Mouse (Mus musculus) embryonic facial prominence, embryonic 13.5 days (tissue): ENCODE data around the gene Ctbp1. TPM values are rescaled to one million over a fixed set of nuclear protein-coding genes. Genes with fewer than 3 reads are reported as not detected.

Experiments used
- ATAC-seq: fragments of 200-750 bp; cut with Nextera tagmentation; 2 replicates; pipeline ENCODE4 v1.8.0; 2017; ENCODE audit warnings: low read depth; ENCODE audit not compliant: insufficient number of reproducible peaks, insufficient read depth, low FRiP score, low TSS enrichment
- H3K27ac ChIP-seq: fragments of 300-500 bp; sonication (generic); 2 replicates; pipeline ENCODE4 v1.5.1; 2015; ENCODE audit warnings: moderate library complexity, mild to moderate bottlenecking, inconsistent platforms
- H3K27me3 ChIP-seq: fragments of 300-500 bp; sonication (generic); 2 replicates; pipeline ENCODE4 v1.6.1; 2015; ENCODE audit warnings: mild to moderate bottlenecking, inconsistent platforms
- H3K36me3 ChIP-seq: fragments of 300-500 bp; sonication (generic); 2 replicates; pipeline ENCODE4 v1.6.1; 2015; ENCODE audit warnings: mild to moderate bottlenecking, inconsistent platforms
- H3K4me1 ChIP-seq: fragments of 300-500 bp; sonication (generic); 2 replicates; pipeline ENCODE4 v1.6.1; 2015; ENCODE audit warnings: inconsistent platforms
- H3K4me2 ChIP-seq: fragments of 300-500 bp; sonication (generic); 2 replicates; pipeline ENCODE4 v1.6.1; 2015; ENCODE audit warnings: moderate library complexity, mild to moderate bottlenecking, inconsistent platforms
- H3K4me3 ChIP-seq: fragments of 300-500 bp; sonication (generic); 2 replicates; pipeline ENCODE4 v1.5.1; 2015; ENCODE audit warnings: mild to moderate bottlenecking, inconsistent platforms
- H3K9ac ChIP-seq: fragments of 300-500 bp; sonication (generic); 2 replicates; pipeline ENCODE4 v1.6.1; 2015; ENCODE audit warnings: mild to moderate bottlenecking, inconsistent platforms
- H3K9me3 ChIP-seq: fragments of 300-500 bp; sonication (generic); 2 replicates; pipeline ENCODE4 v1.6.1; 2016; ENCODE audit warnings: inconsistent platforms
- WGBS: fragments of 180-500 bp; shearing (Covaris S2); methylation state at CpG from one replicate; pipeline ENCODE4 v1.1.7; 2015; ENCODE audit warnings: mixed read lengths; 5-methylcytosine and 5-hydroxymethylcytosine counted together
- polyA plus RNA-seq: library from polyadenylated mRNA; unstranded; fragments of >200 nt; fragmentation: Nextera tagmentation; extraction: Ambion mirVana; gene quantifications from 2 replicates; pipeline ENCODE4 v1.2.1, GENCODE M21; 2015

Gene Ctbp1
- polyA plus RNA-seq, 1 experiment from 2014 or later: 326 TPM

DNA sequence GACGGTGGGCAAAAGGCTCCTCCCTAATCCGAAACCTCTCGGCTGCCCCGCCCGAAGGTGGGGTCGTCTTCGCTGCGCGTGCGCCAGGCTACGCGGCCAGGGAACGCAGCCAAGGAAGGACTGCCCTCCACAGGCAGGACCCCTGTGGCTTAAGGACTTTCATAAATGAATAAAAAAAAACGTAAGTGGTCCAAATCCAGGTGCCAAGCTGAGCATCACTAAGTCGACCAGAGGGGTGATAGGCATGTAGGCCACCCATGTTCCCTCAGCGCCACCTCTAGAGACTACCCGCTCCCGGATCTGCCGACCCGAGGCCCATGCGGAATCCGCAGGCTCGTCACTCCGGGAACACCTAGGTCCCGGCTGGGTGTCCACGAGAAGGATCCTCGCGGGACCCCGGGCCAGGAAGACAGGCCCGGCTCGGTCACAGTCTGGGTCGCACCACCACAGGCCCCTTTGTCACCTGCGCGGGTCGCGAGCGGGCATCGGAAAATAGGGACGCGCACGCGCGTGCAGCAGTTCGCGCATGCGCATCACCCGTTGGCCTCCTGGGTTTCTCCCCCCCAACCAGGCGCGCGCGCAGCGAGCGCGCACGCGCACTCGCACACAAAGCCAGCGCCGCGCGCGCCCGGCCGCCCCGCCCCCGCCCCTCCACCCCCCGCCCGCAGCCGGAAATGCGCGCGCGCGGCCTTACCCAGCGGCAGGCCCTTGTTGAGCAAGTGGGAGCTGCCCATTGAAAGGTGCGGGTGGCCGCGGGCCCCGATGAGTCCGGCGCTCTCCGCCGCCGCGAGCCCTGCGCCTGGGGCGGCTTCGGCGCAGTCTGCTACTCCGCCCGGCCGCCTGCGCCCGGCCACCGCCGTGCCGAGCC lies 475 bp downstream of the Ctbp1 start:
- peak overlapping the region; percentile 80 for H3K4me3 ChIP-seq
- H3K9ac ChIP-seq: peak overlapping the region; percentile 94
- H3K9me3 ChIP-seq: no peaks in the 10 kb centered on the region
- peak; percentile 50 for ATAC-seq
- 0% methylated on average over 64 of the region's 97 CpGs for WGBS
- H3K36me3 ChIP-seq: peaks cover 22% of the 10 kb centered on the region
- peak overlapping the region; percentile 96 for H3K27ac ChIP-seq
- no peaks in the 10 kb centered on the region for H3K27me3 ChIP-seq
- H3K4me1 ChIP-seq: peaks cover 35% of the 10 kb centered on the region
- H3K4me2 ChIP-seq: peak overlapping the region; percentile 91

DNA sequence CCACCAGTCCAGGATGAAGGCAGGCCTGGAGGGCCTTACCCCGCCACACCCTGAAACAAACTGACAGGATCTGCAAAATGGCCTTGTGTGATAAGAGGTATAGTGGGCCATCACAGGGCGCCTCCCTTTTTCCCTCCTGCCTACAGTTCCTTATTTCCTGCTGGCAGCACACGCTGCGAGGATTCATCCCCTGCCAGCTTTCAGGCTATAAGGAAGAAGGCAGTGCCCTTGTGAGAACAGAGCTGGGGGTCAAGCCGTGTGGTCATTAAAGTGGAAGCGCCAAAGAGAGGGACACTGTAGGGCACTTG lies 1.1 kb downstream of the Ctbp1 start:
- ATAC-seq: 0 out of 2 replicates have a peak, but pooled peaks have one; percentile 0
- Histone ChIP-seq H3K4me1 (peaks cover 35% of the 10 kb centered on the region), H3K4me3 (peak overlapping the region; percentile 80), H3K27me3 (no peaks in the 10 kb centered on the region), H3K9ac (peak overlapping the region; percentile 94), H3K36me3 (peaks cover 28% of the 10 kb centered on the region), H3K9me3 (no peaks in the 10 kb centered on the region), H3K4me2 (peak overlapping the region; percentile 91), H3K27ac (peak overlapping the region; percentile 96; the same call in 1 of the 2 replicates)
- 12% methylated on average over 6 of the region's 6 CpGs for WGBS

DNA sequence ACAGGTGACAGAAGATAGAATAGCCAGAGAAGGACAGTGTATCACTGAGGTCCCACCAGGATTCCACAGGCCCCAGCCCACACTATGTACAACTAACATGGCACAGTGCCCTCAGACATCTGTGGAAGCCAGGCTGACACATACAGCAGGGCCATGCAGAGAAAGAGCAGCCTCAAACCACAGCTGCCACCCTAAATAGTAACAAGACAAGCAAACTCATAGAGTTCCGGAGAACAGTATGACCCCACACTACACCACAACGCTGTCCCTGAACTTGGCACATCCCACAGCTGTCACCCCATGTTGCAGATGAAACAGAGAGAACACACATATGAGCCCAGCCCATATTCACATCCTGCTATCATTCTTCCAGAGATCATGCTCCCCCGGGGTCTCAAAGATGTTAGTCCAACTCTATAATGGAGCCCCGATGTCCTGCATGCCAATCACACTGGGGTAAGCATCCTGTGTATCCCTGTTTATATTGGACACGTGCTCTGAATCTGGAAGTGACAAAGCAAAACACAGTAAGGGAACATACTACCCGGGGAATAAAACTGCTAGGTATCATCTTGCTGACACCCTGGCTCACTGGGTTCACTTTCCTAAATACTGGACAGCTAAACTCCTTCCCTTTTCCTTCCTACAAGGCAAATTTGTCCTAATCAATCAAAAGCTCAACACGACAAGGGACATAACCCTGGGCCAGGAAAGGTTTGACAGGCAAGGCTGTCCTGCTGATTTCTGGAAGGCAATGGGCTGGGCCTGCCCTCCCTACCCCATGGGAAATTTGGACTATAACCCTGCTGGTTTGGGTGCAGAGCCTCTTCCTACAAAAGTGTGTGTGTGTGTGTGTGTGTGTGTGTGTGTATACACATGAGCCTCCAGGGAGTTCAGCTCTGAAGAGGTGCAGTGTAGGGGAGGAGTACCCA lies 1.7 kb downstream of the Ctbp1 start:
- peak overlapping the region; percentile 94 for H3K9ac ChIP-seq
- peaks cover 35% of the 10 kb centered on the region for H3K4me1 ChIP-seq
- no peak for ATAC-seq
- WGBS: 80% methylated on average over 7 of the region's 7 CpGs
- no peaks in the 10 kb centered on the region for H3K27me3 ChIP-seq
- H3K4me2 ChIP-seq: peak overlapping the region; percentile 91
- 0 out of 2 replicates have a peak overlapping the region, but pooled peaks have one; percentile 96 for H3K27ac ChIP-seq
- H3K36me3 ChIP-seq: peaks cover 34% of the 10 kb centered on the region
- peak overlapping the region; percentile 80 for H3K4me3 ChIP-seq
- H3K9me3 ChIP-seq: no peaks in the 10 kb centered on the region

DNA sequence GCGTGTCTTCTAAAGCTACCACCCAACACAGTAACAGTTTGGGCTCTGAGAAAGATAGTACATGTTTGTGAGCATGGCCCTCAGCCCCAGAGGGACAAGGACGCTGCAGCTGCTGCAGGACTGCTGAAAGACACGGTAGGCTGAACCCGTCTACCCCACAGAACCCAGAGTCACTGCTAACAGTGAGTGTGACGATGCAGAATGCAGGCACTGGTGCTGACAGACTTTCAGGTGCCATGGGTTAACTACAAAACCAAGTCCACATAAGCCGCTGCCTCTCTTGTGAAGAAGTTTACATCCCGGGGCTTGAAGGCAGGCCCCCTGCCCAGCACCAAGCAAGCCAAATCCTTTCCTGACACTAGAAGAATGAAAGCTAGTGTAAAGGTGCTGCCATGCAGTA lies 2.6 kb downstream of the Ctbp1 start:
- Histone ChIP-seq H3K27ac (no peak overlapping the region), H3K27me3 (no peaks in the 10 kb centered on the region), H3K9ac (peak overlapping the region; percentile 17; the same call in 1 of the 2 replicates), H3K36me3 (peaks cover 44% of the 10 kb centered on the region), H3K4me1 (peaks cover 35% of the 10 kb centered on the region), H3K9me3 (no peaks in the 10 kb centered on the region), H3K4me2 (0 out of 2 replicates have a peak overlapping the region, but pooled peaks have one; percentile 91), H3K4me3 (no peak overlapping the region)
- ATAC-seq: no peak
- 84% methylated on average over 7 of the region's 7 CpGs for WGBS

DNA sequence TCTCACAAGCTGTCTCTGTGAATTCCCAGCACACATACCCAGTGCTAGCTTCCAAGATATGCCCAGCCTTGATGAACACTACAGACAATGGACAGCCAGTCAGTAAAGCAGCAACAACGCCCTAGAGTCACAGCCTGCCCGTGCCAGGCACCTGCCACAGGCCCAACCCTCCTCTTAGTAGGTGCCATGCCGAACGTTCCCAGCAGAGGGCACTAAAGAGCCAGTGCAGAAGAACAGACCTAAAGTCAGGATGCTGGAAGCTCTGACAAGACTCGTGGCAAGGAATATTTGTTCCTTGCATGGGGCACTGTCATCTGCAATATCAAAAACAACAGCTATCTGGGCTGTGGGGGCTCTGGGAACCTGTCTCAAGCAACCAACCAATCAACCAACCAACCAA lies 4.2 kb downstream of the Ctbp1 start:
- H3K27ac ChIP-seq: no peak overlapping the region
- peaks cover 35% of the 10 kb centered on the region for H3K4me1 ChIP-seq
- H3K27me3 ChIP-seq: no peaks in the 10 kb centered on the region
- no peaks in the 10 kb centered on the region for H3K9me3 ChIP-seq
- ATAC-seq: no peak
- H3K4me2 ChIP-seq: no peak overlapping the region
- 17% methylated on average over 5 of the region's 5 CpGs for WGBS
- H3K9ac ChIP-seq: no peak overlapping the region
- H3K4me3 ChIP-seq: no peak overlapping the region
- H3K36me3 ChIP-seq: peaks cover 60% of the 10 kb centered on the region

DNA sequence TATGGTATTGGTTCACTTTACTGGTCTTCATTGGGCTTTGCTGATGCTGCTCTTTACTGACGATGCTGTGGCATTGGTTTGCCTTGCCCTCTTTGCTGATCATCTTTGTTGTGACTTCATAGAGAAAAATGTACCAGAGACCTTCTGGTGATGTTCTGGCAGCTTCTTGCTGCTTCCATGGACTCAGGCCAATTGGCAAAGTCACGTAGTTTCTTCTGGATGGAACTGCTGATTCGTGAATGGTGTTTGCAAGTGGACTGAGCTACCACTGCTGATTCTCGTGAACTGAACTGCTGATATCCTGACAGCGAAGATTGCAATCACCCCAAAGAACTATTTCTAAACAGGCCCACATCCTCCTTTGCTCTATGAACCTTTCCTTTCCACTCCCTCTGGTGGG lies 20.4 kb downstream of the Ctbp1 start:
- H3K4me1 ChIP-seq: no peaks in the 10 kb centered on the region
- no peak overlapping the region for H3K4me3 ChIP-seq
- no peaks in the 10 kb centered on the region for H3K27me3 ChIP-seq
- no peak overlapping the region for H3K27ac ChIP-seq
- H3K36me3 ChIP-seq: peaks cover 100% of the 10 kb centered on the region
- no peaks in the 10 kb centered on the region for H3K9me3 ChIP-seq
- no peak for ATAC-seq
- WGBS: 91% methylated on average over 5 of the region's 5 CpGs
- H3K9ac ChIP-seq: no peak overlapping the region
- H3K4me2 ChIP-seq: no peak overlapping the region

DNA sequence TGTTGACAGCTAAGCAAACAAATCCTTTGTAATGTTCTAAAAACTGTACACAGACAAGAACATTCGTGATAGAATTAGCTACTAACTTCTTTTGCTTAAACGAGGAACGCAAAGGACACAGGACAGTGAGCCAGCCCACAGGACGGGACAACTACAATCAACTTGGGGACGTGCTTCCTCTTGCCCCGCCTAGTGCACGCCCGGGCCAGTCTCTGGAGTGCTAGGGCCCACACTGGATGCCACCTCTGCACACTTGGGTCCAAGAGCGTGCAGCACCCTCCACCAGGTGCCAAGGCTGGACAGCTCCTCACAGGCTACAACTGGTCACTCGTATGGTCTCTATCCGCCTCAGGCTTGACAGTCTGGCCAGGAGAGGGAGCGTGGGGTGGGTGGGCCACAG lies 26.6 kb downstream of the Ctbp1 start:
- peaks cover 93% of the 10 kb centered on the region for H3K36me3 ChIP-seq
- H3K9me3 ChIP-seq: no peaks in the 10 kb centered on the region
- no peak for ATAC-seq
- H3K4me3 ChIP-seq: no peak overlapping the region
- WGBS: 81% methylated on average over 12 of the region's 12 CpGs
- H3K27me3 ChIP-seq: no peaks in the 10 kb centered on the region
- H3K9ac ChIP-seq: no peak overlapping the region
- no peaks in the 10 kb centered on the region for H3K4me1 ChIP-seq
- no peak overlapping the region for H3K4me2 ChIP-seq
- H3K27ac ChIP-seq: no peak overlapping the region

DNA sequence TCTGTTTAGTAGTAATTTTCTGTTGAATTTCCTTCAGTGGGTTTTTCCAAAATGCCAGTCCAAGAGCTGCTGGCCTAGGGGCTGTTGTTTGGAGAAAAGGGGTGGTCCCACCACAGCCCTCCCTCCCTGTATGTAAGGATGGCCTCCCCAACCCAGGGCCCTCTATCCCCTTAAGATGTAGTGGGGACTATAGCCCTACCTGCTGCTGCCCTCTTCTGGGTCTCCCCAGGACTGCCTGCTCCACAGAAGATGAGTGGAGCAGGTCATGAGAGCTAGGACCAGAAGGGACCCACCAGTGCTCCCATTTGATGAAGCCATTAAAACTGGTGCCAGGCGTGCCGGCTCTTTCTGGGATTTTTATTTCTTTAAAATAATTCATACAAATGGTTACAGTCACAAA lies 27.4 kb downstream of the Ctbp1 start:
- H3K9ac ChIP-seq: no peak overlapping the region
- H3K36me3 ChIP-seq: peaks cover 90% of the 10 kb centered on the region
- H3K4me3 ChIP-seq: no peak overlapping the region
- no peak overlapping the region for H3K27ac ChIP-seq
- H3K4me1 ChIP-seq: no peaks in the 10 kb centered on the region
- ATAC-seq: no peak
- WGBS: 92% methylated on average over 2 of the region's 2 CpGs
- no peaks in the 10 kb centered on the region for H3K9me3 ChIP-seq
- no peak overlapping the region for H3K4me2 ChIP-seq
- H3K27me3 ChIP-seq: no peaks in the 10 kb centered on the region

DNA sequence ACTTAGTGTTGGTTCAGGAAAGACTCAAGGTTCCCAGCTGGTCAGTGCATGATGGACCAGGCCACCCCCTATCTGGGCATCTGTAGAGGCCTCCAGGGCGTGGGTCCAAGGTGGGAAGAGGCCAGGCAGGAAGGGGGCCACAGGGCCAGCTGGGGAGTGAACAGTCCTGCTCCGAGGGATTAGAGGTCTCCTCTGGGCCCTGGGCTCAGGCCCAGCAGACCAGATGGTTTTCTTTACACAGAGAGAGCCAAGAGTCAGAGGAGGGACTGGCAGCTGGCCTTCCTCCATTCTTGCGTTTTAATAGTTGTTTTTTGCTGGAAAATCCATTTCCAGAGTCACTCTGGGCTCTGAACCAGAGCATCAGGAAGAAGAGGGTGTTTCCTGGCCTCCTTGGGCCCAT lies 29.1 kb downstream of the Ctbp1 start:
- peaks cover 85% of the 10 kb centered on the region for H3K36me3 ChIP-seq
- ATAC-seq: no peak
- no peaks in the 10 kb centered on the region for H3K27me3 ChIP-seq
- H3K9me3 ChIP-seq: no peaks in the 10 kb centered on the region
- H3K4me3 ChIP-seq: no peak overlapping the region
- 74% methylated on average over 3 of the region's 3 CpGs for WGBS
- no peak overlapping the region for H3K9ac ChIP-seq
- H3K27ac ChIP-seq: peak overlapping the region; percentile 30
- H3K4me2 ChIP-seq: no peak overlapping the region
- no peaks in the 10 kb centered on the region for H3K4me1 ChIP-seq

DNA sequence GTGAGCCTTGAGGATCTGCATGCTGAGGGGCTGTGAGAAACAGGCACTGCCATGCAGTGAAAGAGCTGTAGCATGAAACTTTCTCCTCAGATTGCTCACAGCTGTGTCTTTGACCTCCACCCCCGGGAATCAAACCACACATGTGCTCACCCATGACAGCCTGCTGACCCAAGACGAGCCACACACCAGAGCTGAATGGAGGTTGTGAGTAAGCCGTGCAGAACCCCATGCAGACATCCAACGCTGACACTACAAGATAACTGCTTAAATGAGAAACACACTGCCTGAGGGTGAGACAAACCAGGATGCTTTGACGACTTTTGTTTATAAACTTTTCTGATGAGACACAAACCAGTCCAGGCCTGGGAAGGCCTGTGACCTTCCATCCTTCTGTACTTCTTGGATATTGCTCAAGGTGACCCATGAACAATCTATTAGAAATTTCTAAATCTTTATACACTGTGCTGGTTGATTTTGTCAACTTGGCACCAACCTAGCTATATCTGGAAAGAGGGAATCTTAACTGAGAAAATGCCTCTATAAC lies 30.3 kb downstream of the Ctbp1 start:
- no peak overlapping the region for H3K4me3 ChIP-seq

DNA sequence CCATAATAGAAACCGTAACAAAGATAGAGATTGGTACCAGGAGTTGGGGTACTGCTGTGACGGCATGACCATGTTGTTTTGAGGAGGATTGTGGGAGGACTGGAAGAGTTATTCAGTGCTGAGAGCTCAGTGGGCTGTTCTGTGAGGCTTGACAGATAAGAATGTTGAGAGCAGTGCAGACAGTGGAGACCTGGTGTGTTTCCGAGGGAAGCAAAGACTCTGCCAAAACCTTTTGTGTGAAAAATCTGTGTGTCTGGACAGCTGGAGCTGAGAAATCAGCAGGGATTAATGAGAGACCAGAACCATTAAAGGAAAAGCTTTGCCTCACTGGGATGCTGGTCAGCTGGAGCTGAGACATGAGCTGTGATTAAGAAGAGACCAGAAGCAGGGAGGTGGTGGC lies 34.9 kb downstream of the Ctbp1 start:
- Histone ChIP-seq H3K4me3 (no peak overlapping the region), H3K9ac (no peak overlapping the region), H3K36me3 (peaks cover 31% of the 10 kb centered on the region), H3K4me1 (peaks cover 15% of the 10 kb centered on the region), H3K4me2 (no peak overlapping the region), H3K9me3 (no peaks in the 10 kb centered on the region), H3K27ac (peak overlapping the region; percentile 35; the same call in 1 of the 2 replicates), H3K27me3 (no peaks in the 10 kb centered on the region)
- WGBS: 66% methylated on average over 3 of the region's 3 CpGs
- ATAC-seq: no peak

More for the DNA sequence above, 30.3 kb downstream of the Ctbp1 start:
- no peak overlapping the region for H3K9ac ChIP-seq
- H3K27me3 ChIP-seq: no peaks in the 10 kb centered on the region
- H3K36me3 ChIP-seq: peaks cover 72% of the 10 kb centered on the region
- no peaks in the 10 kb centered on the region for H3K4me1 ChIP-seq
- no peak overlapping the region for H3K27ac ChIP-seq
- no peak for ATAC-seq
- no peaks in the 10 kb centered on the region for H3K9me3 ChIP-seq
- H3K4me2 ChIP-seq: no peak overlapping the region
- 54% methylated on average over 5 of the region's 5 CpGs for WGBS
